Mouse (Mus musculus) bone marrow macrophage, adult 2 months (primary cell): ENCODE measurements around the gene Gm49366.
"Not testable (repeated sequence)": the region's sequence is repeated elsewhere in the genome, so short reads cannot be mapped to it uniquely, and the experiment has no call there.

ENCODE experiments used
- CTCF ChIP-seq: IDR thresholded peaks from 2 replicates; pipeline ENCODE4 v1.5.1; 2012; ENCODE audit warnings: low read depth, mild to moderate bottlenecking, low read length, moderate library complexity
- POLR2A ChIP-seq: IDR thresholded peaks from 2 replicates; pipeline ENCODE4 v1.6.1; 2012; ENCODE audit warnings: mild to moderate bottlenecking, low read depth, low read length, borderline replicate concordance

- not testable (repeated sequence) for TF ChIP-seq CTCF, POLR2A
These were observed 494 bp upstream of the Gm49366 start, which contains the start of gene Acot4 for GRCm38 (mm10) chr12:84038241-84038640.
